Mouse (Mus musculus) spleen, adult 2 months (tissue): Measurements from ENCODE around the gene Gpn2. TPM values are rescaled to one million over a fixed set of nuclear protein-coding genes. Genes with fewer than 3 reads are reported as not detected.

ENCODE experiments used
- DNase-seq, 2 experiments: peaks; one replicate each; pipeline versions ENCODE4 v3.0.0 to v3.0.0-alpha.2; 2012 to 2021; ENCODE audit warnings: low spot score in 2 of 2, low read depth in 1 of 2
- H3K27ac ChIP-seq: fragments of 200-500 bp; 2 replicates; pipeline ENCODE4 v1.5.1; 2012; ENCODE audit warnings: low read length, inconsistent platforms; ENCODE audit not compliant: insufficient read depth
- H3K27me3 ChIP-seq: fragments of 200-500 bp; 2 replicates; pipeline ENCODE4 v1.6.1; 2012; ENCODE audit warnings: mild to moderate bottlenecking, moderate library complexity, low read length, inconsistent platforms; ENCODE audit not compliant: control insufficient read depth, insufficient read depth
- H3K36me3 ChIP-seq: fragments of 200-500 bp; 2 replicates; pipeline ENCODE4 v1.6.1; 2012; ENCODE audit warnings: mild to moderate bottlenecking, low read length, inconsistent platforms; ENCODE audit not compliant: control insufficient read depth, insufficient read depth
- H3K4me1 ChIP-seq: fragments of 200-500 bp; 2 replicates; pipeline ENCODE4 v1.6.1; 2011; ENCODE audit warnings: inconsistent platforms; ENCODE audit not compliant: control insufficient read depth, insufficient read depth, insufficient read length
- H3K4me3 ChIP-seq: fragments of 200-500 bp; 2 replicates; pipeline ENCODE4 v1.5.1; 2011; ENCODE audit warnings: mild to moderate bottlenecking, inconsistent platforms; ENCODE audit not compliant: insufficient read depth, insufficient read length; ENCODE audit errors: extremely low read depth
- CTCF ChIP-seq: fragments of 200-500 bp; IDR thresholded peaks from 2 replicates; pipeline ENCODE4 v1.5.1; 2011; ENCODE audit warnings: mild to moderate bottlenecking, inconsistent platforms; ENCODE audit not compliant: insufficient read depth, insufficient read length, insufficient replicate concordance; ENCODE audit errors: extremely low read depth
- POLR2A ChIP-seq: fragments of 200-500 bp; IDR thresholded peaks from 2 replicates; pipeline ENCODE4 v1.6.1; 2011; ENCODE audit warnings: low read depth, low read length, inconsistent platforms
- WGBS: fragments of 180-500 bp; shearing (Covaris S2); methylation state at CpG from one replicate; pipeline ENCODE4 v1.1.7; 2018; 5-methylcytosine and 5-hydroxymethylcytosine counted together
- polyA plus RNA-seq: library from polyadenylated mRNA; depleted of rRNA; stranded (reverse); fragments of >200 nt; gene quantifications from 2 replicates; pipeline ENCODE4 v1.2.3, GENCODE M21; 2012

Gpn2 gene
- polyA plus RNA-seq, 1 experiment: 36.1 TPM

DNA sequence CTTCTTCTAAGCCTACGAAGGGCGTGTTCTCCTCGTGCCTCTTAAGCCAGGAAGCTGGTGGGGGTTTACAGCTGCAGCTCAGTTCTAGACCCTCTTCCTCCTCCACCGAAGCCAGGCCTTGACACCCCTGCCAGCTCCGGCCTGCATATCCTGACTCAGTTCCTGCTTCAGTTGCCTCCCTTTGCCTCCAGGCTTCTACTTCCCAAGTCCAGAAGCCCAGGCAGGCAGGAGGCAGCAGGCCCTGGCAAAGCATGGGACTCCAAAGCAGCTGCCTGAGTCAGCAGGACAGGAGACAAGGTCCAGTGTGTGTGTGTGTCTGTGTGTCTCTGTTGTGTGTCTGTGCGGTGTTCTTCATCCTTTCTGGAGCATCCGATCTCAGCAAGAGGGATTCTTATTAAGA is 20.0 kb downstream of the Gpn2 start:
- DNase-seq: no peak
- Histone ChIP-seq H3K4me3 (no peak overlapping the region), H3K36me3 (peaks cover 39% of the 10 kb centered on the region), H3K4me1 (peaks cover 4% of the 10 kb centered on the region; the same call in 1 of the 2 replicates), H3K27me3 (no peaks in the 10 kb centered on the region), H3K27ac (no peak overlapping the region)
- WGBS: 77% methylated on average over 7 of the region's 7 CpGs
- TF ChIP-seq POLR2A (no peak), CTCF (no peak)

DNA sequence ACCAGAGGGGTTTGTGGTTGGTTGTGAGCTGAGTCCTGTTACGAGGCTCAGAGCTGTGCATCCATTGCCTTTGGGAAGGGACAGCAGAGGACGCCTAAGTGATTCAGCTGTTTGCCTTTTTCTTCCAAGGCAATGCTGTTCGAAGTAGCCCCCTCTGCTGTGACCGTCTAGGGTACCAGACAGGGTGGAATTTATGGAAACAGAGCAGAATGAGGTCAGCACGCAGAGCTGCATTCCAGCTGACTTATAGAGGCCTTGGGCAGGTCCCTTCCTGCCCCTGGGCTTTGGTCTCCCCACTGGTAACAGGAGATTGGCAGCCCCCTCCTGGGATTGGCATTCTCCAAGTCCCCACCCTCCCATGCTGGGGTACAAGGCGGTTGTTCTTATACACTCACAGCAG is 20.7 kb downstream of the Gpn2 start:
- WGBS: 92% methylated on average over 6 of the region's 6 CpGs
- TF ChIP-seq POLR2A (no peak), CTCF (no peak)
- no peak for DNase-seq

DNA sequence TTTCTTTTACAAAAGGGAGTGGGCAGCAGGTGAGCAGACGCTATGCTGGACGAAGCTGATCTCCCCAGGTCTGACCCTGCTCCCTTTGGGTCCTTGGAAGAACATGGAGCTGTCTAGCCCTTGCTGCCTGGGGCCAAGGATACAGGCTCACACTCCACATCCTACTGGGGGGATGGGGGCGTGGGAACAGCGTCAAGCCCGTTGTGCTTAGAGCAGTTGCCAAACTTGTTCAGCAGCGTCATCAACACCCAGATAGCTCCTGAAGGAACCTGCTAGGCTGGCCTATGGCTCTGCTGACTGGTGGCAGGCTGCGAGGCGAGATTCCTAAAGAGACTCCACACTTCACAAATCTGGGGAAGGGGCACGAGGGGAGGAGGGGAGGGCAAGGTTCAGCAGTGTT is 21.2 kb downstream of the Gpn2 start:
- Histone ChIP-seq H3K4me3 (no peak overlapping the region), H3K27ac (no peak overlapping the region), H3K4me1 (peaks cover 8% of the 10 kb centered on the region; the same call in 1 of the 2 replicates), H3K36me3 (peaks cover 39% of the 10 kb centered on the region), H3K27me3 (no peaks in the 10 kb centered on the region)
- no peak for TF ChIP-seq POLR2A
- no peak for TF ChIP-seq CTCF
- 91% methylated on average over 9 of the region's 9 CpGs for WGBS
- DNase-seq: no peak

More for the DNA sequence above, 20.7 kb downstream of the Gpn2 start:
- Histone ChIP-seq H3K27me3 (no peaks in the 10 kb centered on the region), H3K36me3 (peaks cover 39% of the 10 kb centered on the region), H3K4me1 (peaks cover 4% of the 10 kb centered on the region; the same call in 1 of the 2 replicates), H3K4me3 (no peak overlapping the region), H3K27ac (no peak overlapping the region)

DNA sequence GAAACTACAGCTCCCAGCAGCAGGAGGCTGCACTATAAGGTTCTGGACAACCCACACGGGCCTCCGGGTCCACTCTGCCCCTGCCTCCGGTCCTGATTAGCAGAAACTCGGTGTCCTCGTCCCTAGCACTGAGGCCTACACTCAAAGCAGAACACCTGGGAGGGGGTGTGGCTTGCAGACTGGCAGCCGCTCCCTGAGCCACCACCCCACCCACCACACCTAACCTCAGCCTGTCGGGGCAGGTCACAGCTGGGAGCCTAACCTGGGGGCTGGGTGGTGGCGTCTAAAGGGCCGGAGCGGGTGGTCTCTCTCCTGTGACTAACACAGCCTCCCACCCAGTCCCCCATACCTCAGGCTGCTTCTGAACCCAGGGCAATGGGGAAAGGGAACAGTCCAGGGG is 23.1 kb downstream of the Gpn2 start:
- H3K4me1 ChIP-seq: peaks cover 13% of the 10 kb centered on the region; the same call in 1 of the 2 replicates
- no peak overlapping the region for H3K27ac ChIP-seq
- WGBS: 85% methylated on average over 10 of the region's 10 CpGs
- H3K27me3 ChIP-seq: no peaks in the 10 kb centered on the region
- H3K36me3 ChIP-seq: peaks cover 44% of the 10 kb centered on the region
- TF ChIP-seq CTCF: no peak
- no peak for TF ChIP-seq POLR2A
- DNase-seq: no peak
- H3K4me3 ChIP-seq: no peak overlapping the region

DNA sequence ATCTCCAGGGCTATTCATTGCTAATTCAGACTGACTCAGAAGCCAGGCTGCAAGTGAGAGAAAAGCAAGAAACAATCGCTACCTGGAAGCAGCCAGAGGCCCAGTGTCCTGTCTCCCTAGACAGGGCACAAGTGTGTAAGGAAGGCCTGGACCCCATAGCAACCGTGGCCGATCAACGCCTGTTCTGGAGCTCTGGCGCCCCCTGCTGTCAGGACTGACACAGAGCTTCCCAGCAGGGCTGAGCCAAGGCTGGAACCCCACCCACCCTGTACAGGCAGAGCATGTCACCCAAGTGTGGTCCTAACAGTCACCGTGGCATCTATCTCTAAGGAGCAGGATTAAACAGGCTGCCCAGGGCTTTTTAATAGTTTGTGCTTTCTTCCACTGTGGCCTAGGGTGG is 25.6 kb downstream of the Gpn2 start:
- 15% methylated on average over 6 of the region's 6 CpGs for WGBS
- H3K36me3 ChIP-seq: peaks cover 55% of the 10 kb centered on the region

DNA sequence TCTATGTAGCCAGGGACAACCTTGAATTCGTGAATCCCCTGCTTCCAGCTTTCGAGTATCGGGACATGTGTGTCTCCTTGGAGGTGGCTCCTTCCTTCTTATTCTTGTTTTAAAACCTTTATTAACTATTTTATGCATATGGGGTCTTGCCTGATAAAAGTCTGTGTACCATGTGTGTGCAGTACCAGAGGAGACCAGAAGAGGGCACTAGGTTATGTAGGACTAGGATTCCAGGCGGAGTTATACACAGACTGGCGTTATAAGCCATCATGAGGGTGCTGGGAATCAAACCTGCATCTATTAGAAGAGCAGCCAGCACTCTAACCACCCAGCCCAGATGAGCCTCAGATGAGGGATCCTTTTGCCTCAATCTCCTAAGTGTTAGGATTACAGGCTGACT is 27.7 kb downstream of the Gpn2 start:
- Histone ChIP-seq H3K27ac (no peak overlapping the region), H3K4me1 (peaks cover 18% of the 10 kb centered on the region; the same call in 1 of the 2 replicates), H3K27me3 (no peaks in the 10 kb centered on the region), H3K36me3 (peaks cover 41% of the 10 kb centered on the region), H3K4me3 (no peak overlapping the region)
- no peak for DNase-seq
- TF ChIP-seq POLR2A (no peak), CTCF (no peak)
- WGBS: 99% methylated on average over 5 of the region's 5 CpGs

More for the DNA sequence above, 25.6 kb downstream of the Gpn2 start:
- H3K27ac ChIP-seq: no peak overlapping the region
- DNase-seq: peak in 1 of 2 experiments; percentile 85
- TF ChIP-seq CTCF (peak; percentile 97), POLR2A (no peak)
- H3K27me3 ChIP-seq: no peaks in the 10 kb centered on the region
- peaks cover 15% of the 10 kb centered on the region; the same call in 1 of the 2 replicates for H3K4me1 ChIP-seq
- H3K4me3 ChIP-seq: no peak overlapping the region

DNA sequence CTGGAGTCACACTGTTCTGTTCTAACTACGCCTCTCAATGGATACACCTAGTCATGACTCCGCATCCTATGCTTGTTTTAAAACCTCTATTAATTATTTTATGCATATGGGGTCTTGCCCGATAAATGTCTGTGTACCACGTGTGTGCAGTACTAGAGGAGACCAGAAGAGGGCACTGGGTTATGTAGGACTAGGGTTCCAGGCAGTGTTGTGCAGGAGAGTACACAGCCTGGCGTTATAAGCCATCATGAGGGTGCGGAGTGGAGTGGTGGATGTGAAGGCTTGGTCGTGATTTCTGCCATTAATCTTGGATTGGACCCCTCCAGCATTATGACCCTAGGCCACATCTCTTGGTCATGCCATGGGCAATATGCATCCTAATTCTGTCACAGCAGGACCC is 28.3 kb downstream of the Gpn2 start:
- no peak for DNase-seq
- 98% methylated on average over 7 of the region's 7 CpGs for WGBS
- Histone ChIP-seq H3K4me3 (no peak overlapping the region), H3K27ac (no peak overlapping the region), H3K27me3 (no peaks in the 10 kb centered on the region), H3K36me3 (peaks cover 36% of the 10 kb centered on the region), H3K4me1 (peaks cover 18% of the 10 kb centered on the region; the same call in 1 of the 2 replicates)
- TF ChIP-seq POLR2A: no peak
- no peak for TF ChIP-seq CTCF
